ENCODE assay signal across 8 mouse cellular contexts in the genomic region with DNA sequence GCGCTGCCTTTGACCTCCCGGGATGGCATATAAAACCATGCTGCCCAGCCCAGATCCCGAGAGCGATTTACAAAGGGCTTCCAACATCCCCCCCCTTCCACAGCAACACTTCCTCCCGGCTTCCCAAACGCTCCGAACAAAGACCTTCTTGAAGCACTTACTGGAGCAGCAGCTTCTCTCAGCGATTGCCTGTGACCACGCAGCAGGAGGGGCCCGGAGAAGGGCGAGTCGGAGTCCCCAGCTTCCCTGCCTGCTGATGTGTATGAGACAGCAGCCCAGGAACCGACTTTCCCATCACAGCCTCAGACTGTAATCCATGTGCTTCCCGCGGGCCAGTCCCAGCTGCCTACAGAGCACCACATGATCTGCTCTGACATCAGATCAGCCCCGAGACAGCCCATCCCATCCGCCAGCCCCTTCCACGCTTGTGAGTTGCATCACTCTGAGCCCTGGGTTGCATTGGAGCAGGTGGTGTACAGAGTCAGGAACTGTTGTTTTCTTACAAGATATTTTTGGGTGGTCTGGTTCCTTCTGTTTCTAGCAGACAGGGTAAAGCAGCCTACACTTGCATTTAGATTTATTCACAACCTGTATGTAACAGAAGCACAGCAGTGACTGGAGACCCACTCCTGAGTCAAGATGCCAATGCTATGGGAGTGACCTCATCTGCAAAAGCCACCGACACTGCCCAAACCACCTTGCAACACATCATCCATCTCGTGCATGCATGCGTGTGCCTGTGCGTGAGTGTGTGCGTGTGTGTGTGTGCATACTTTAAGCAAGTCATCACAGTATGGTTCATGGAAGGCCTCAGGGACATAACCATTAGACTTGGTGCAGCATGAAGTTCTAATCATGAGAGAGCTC.
DNase-seq lines count a peak whose midpoint lies in the region; ATAC-seq lines count a peak whose summit lies in the region.

No protein-coding gene starts in this region.

- whole genome bisulfite sequencing in macrophage (ENCODE audit: missing documents), result 22% methylated on average over 23 of the region's 23 CpGs

- H3K27ac ChIP-seq in macrophage, result no peak overlapping the region

- DNase-seq in adipocyte (ENCODE audit: low spot score), result peak; percentile 9
- peak; percentile 72 for DNase-seq in cerebellum, adult 9-11 months
- DNase-seq in frontal cortex, adult 2 months (ENCODE audit: extremely low spot score in 1 of 2, low spot score in 1 of 2), result peak; percentile 89 to 90
- DNase-seq in left cerebral cortex, adult 9 months (ENCODE audit: low spot score in 2 of 2), result peak; percentile 84 to 93
- DNase-seq in right cerebral cortex, postnatal 10 days (ENCODE audit: low spot score in 2 of 2), result peak; percentile 93 to 96
- DNase-seq in thymus, postnatal 14 days, result no peak

- ATAC-seq in hematopoietic stem cell, adult 5-6 weeks (replicated peaks in 1 of 2; ENCODE audit: insufficient read depth in 1 of 2, low FRiP score in 2 of 2, low TSS enrichment in 1 of 2, low read depth in 1 of 2, poor library complexity in 2 of 2, severe bottlenecking in 2 of 2), result peak; percentile 63 to 72

- no peaks in the 10 kb centered on the region for H3K79me2 ChIP-seq in macrophage (ENCODE audit: inconsistent target)

- H3K36me3 ChIP-seq in macrophage (ENCODE audit: inconsistent target), result no peaks in the 10 kb centered on the region

- H3K4me3 ChIP-seq in macrophage (ENCODE audit: inconsistent target), result peak overlapping the region; percentile 23; the same call in 1 of the 2 replicates
